Mouse (Mus musculus): ENCODE data around the gene Arhgap11a.
A peak's percentile ranks its signal among the peaks of the same experiment; 100 is the strongest.

The Arhgap11a gene

DNA sequence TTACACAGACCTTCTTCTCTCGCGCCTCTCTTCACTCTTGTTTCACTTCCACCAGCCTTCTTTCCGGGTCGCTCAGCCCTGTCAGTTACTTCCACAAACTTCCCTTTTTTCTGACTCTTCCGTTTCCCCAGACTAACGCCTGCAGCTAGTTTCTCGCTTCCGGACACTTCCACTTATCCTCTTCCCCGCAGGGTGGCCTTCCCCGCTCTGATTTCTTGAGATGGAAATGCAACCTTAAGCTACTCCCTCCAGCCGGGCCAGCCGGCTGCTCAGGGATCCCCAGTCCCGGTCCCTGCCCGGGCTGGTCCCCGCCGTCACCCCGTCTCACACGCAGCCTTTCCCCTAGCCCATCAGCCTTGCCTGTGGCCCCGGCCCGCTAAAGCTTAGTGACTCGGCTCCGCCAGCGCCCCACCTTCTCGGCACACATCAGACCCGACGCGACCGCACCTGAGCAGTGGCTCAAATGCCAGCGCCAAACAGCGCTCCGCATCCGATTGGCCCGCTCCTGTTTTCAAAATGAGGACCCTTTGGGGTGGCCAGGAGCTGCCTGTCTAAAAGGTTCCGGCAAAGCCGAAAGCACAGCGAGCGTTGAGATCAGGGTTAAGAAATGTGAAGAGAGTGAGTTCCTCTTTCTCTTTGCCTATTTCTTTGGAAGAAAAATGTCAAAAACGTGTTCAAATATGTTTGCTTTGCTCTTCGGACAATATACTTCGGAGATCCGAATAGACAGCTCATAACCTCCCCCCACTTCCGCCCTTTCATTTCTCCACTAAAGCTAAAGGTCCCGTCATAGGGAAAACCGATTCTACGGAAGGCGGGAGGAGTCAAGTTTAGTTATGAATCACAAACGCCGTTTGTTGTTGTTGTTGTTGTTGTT, at the start of gene Arhgap11a:
Gene Arhgap11a (minus strand): TSS at position 417 of the 877 bp plus-strand sequence.
- DNase-seq (ENCODE audit: low spot score in 2 of 2), result peak; percentile 93 to 94

DNA sequence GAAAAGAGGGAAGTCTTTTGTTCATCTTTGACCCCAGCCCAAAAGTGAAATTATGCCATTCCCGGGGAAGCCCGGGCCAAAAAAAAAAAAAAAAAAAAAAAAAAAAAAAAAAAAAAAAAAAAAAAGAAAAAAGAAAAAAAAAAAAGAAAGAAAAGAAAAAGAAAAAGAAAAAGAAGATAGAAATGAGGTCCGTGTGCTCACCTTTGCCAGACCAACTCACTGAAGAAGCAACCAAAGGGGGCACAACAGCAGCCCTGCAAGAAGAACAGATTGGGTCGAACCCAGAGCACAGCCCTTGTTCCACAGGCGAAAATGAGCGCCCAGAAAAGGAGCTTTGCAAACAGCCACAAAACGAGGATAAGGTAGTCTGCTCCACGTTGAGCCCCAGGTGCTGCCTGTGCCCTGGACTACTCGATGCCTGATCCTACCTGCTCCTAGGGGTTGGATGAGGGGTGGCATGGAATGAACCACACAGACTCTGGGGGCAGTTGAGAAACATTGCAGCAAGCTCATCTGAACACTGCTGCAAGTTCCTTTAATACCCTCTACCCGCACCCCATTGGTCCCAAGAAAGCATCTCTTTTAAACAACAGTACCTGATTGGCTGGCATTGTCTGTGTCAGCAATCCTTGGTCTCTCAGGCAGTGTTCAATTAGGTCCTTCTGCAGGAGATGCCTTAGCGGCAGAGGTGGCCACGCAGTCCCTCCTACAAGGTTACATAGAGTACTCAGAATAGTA, 45.1 kb upstream of the Arhgap11a start:
- no peak for DNase-seq (ENCODE audit: low spot score in 2 of 2)

DNA sequence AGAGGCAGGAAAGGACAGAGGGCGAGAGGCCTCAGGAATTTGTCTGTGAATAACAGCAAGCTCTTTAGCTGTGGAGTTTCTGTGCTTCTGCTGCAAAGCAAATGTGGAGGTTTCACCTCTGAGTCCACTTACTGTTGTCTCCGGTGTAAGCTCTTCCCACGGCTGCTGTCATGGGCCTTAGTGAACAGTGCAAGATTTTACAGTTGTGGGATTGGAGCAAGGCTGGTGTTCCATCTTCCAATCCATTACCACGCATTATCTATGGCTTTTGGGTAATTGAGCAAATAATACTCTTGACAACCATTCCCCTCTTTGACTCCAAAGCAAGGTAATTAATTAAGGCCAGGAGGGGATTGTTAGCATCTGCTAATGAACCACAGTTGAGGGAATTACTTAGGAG, 38.7 kb upstream of the Arhgap11a start:
- DNase-seq (ENCODE audit: low spot score in 2 of 2), result no peak

DNA sequence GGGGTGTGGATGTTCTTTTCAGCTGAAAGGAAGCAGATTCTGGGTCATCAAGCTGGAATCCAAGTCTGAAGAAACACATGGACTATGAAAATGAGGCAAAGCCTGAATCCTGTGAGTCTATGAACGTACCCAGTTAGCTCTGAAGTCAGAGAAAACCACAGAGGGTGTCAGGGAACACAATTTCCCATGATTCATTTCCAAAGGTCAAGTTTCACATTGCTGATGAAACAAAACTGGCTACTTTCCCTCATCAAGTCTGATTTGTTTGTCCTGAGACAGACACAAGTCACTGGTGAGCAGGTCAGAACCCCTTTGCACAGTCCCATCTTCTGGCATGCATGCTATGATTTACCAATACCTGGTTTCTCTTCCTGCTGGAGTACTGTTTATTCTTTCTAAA, 37.6 kb upstream of the Arhgap11a start:
- no peak for DNase-seq (ENCODE audit: low spot score in 2 of 2)

DNA sequence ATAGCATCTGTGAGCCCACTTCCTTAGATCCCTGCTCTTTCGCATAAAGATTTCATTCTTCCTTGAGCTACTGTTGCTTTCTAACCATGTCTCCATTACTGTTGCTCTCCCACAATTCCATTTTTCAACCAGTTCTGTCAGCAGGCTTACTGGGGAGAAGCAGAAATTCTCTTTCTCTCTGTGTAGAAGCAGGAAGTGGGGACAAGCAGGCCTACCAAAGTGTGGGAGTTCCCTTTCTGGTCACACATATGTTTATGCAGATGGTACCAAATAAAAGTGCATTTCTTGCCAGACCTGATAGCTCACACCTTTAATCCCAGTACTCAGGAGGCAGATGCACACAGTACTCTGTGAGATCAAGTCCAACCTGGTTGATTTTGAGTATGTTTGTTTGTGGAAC, 21.7 kb upstream of the Arhgap11a start:
- peak in 1 of 2 experiments; percentile 11 for DNase-seq (ENCODE audit: low spot score in 2 of 2)

DNA sequence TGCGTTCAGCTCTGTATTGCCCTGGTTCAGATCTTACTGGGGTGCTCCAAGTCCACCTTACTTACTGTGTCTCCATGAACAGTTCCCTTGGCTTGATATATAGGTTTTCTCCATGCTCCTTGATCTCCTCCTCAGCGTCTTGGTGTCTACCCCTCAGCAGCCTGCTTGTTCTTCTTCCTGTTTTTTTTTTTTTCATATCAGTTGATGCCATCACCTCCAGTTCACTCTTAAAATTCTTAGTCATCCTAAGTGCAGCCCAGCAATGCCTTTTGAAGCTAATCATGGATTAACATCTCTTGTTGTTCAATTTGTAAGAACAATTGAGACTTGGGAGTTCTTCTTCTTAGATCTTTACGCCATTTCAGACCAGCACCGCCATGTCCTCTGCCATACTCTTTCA, 19.9 kb upstream of the Arhgap11a start:
- DNase-seq (ENCODE audit: low spot score in 2 of 2), result no peak

DNA sequence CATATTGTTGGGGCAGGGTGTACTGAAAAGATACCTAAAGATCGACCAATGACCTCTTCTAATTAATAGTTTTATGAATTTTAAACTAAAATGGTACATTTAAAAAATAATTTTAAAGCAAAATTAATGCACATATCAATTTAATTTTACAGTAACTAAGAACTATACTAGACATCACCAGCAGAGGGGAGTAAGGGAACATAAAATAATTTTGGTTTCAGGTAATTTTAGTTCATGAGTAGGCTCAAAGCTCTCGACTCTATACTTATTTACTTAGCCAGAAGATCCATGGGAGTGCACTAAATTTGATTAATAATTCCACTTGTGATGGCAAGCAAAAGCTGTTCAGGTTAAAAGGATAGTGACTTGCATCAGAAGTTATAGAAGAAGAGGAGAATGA, 17.7 kb upstream of the Arhgap11a start:
- no peak for DNase-seq (ENCODE audit: low spot score in 2 of 2)

DNA sequence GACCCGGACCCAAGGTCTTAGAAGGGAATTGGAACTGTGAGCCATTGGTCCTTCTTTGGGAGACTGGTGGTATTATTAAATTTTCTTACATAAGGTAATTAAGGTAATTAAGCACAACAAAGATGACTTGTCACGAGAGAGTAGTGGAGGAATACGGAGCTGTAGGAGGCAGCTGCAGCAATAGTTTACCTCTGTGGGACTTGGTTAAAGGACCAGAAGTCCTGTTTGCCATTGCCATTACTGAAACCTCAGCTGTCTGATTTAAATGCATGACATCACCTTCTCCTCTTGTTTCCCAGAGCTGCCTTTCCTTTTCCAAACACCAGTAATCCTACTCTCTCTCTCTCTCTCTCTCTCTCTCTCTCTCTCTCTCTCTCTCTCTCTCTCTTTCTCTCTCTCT, 680 bp upstream of the Arhgap11a start:
- no peak for DNase-seq (ENCODE audit: low spot score in 2 of 2)

DNA sequence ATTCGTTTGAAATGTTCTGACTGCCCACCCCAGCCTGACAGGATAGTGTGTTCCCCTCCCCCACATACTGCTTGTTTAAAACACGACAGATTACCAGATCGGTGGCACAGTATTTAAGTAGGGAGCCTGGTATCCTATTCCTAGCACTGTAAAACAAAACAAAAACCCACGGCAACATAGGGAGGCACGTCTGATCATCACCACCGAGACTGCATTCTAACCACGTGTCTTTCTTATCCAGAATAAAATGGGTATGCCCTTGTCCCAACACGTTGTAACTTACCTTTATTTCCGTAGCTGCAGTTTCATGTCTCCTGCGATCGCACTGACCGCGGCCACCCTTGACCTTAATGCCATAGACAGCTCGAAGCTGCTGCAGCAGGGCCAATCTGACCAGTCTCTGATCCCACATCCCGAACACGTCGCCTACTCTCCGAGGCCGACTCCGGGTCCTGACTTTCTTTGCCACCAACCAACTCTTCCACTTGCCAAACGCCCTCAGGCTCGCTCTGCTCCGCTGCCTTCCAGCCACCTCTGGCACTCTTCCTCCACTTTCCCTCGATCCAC, 700 bp downstream of the Arhgap11a start:
- DNase-seq (ENCODE audit: low spot score in 2 of 2), result no peak

DNA sequence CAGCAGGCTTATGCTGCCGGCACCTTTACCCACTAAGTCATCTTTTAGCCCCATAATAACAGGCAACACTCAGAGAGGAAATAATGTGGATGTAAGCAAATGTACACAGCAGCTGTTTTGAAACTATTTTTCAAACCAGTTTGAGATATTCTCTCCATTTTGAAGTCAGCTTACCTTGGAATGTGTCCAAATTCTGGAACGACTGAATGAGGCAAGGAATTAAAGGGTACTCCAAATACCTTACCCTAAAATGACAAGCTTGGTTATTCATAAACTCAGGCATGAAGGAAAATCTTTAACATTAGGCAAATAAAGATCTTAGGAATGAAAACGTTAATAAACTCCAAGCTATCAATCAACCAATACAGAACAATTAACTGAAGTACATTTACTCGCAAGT, 3.4 kb downstream of the Arhgap11a start:
- no peak for DNase-seq (ENCODE audit: low spot score in 2 of 2)

DNA sequence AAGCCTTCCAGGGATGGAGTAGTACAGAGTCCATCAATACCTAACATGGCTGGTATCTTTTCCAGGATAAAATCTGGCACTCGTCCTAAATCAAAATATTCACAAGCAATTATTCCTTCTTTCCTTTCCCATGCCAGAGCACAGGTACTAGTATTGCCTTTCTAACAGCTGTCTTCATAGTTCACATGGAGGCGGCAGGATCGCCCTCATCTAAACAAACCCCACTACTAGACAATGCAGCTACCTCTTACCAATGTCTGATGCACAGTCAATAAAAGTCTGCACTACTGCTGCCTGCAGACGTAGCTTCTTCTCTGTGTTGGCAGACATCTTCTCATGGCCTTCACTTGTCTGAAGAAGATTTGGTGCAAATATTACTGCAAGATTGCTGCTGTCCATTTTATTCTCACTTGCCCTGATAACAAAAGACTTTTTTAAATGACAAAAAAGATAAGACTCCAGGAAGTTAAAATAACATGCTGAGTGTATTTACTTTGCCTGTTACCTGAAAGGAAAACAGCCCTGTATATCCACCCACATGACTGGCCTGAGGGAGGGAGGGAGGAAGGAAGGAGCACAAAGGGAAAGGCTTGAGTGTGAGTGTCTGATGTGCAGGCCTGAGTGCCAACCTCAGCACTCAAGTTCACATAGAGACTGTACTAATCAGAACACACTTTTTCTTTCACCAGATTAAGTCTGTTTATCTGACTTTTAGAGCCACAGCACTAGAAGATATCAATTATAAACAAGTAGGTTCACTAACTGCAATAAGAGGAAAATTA, 6.6 kb downstream of the Arhgap11a start:
- no peak for DNase-seq (ENCODE audit: low spot score in 2 of 2)

DNA sequence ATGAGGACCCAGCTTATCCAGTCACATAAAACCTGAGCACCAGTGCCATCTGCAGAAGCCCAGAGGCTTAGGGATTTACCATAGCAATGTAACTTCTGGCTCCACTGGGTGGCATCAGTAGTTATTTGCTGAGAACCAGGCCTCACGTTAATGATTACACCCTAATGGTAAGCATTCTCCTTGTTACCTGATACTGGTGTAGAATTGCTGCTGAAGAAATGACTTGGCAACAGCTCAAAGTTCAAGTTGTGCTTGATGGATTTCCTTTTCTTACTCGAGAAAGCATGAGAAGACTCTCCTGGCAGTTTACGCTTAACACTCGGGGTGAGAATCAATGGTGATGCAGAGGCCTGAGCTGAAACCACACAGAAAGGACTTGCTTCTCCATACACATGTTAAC, 9.0 kb downstream of the Arhgap11a start:
- no peak for DNase-seq (ENCODE audit: low spot score in 2 of 2)

DNA sequence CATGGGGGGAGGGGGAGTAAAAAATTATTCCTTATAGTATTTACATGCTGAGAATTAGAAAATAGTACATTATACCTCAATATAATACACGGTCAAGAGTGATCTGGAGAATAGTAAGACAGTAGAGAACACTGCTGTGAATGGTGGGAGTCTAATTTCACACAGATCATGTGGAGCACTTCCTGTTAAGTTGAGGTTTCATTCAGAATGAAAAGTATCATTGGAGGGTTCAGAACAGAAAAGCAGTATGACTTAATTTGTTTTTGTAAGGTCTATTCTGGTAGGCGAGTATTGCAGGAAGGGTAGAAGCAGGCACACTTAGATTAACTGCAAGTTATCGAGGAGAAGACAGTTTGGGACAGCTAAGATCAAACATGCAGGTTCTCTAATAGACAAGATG, 13.2 kb downstream of the Arhgap11a start:
- no peak for DNase-seq (ENCODE audit: low spot score in 2 of 2)

DNA sequence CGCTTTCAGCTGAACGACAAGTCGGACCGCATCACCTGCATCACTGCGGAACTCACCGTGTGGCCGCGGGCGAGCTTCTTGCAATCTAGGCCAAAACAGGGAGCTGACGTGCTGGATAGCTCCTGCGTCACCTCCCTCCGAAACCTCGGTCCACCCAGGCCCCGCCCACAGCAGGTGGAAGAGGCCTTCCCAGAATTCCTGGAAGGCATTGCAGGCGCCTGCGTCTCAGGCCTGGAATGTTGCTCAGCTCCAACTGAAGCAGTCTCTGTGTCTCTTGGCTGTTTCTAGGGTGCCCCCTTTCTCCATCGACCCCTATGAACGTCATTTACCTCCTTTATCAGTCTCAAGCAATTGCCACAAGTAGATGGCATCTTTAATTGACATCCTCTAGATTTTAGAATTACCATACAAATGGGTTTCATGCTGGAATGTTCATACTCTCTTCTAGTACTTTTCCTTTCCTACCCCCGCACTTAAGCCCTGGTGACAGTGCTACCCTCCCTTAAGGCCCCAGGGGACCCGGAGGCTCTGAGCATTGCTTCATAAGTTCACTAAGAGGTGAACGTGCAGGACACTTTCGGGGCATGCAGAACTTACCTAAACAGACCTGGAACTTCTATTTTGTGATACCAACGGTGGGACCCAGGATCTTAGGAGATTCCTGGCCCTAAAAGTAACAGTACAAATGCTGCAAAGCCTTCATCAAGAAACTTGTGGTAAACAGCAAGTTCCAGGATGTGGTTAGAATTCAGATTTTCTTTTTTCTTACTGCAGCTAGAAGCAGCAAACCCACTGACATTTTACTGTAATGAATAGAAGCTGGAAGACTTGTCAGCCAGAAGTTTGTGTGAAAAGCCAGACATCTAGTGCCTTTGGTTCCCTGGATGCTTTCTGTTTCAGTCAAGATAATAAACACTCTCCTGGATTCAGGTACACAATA, 19.2 kb downstream of the Arhgap11a start, which contains the start of gene Scg5:
Gene Scg5 (minus strand): TSS at position 179 of the 940 bp plus-strand sequence.
- DNase-seq (ENCODE audit: low spot score in 2 of 2), result peak; percentile 90

DNA sequence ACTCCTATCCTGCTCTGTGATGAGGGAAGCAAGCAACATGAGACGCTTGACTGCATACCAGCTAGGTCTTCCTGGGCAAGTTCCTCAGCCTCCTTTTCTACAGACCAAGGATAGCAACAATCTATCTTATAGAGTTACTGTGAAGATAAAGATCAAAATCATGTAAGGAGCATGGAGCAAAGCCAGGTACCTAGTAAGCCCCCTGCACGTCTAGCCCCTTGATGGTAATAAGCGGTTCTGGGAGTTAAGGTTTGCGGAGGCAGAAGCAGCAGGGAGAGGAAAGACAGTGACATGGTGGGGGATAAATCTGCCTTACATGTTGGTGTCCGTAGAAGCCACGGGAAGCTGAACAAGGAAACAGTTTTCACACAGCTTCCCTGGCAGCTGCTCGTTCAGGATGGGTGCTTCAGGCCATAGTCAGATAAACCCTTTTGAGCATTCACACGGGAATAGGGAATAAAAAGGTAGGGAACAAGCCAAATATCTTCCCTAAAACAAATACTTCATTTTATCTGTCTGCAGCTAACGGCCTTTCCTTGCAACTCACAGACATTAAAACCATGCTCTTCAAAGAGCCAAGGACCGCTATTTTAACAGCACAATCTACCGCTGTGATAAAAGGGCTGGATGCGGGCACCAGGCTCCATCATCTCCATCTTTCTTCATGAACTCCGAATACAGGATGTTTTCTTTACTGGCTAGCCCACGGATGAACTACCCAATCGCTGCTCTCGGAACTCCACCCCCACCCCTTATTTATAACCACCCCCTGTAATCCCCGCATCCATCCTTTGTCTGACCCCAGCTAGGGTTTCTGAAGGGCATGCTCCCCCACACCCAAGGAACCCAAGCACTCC, 20.1 kb downstream of the Arhgap11a start:
- no peak for DNase-seq (ENCODE audit: low spot score in 2 of 2)

DNA sequence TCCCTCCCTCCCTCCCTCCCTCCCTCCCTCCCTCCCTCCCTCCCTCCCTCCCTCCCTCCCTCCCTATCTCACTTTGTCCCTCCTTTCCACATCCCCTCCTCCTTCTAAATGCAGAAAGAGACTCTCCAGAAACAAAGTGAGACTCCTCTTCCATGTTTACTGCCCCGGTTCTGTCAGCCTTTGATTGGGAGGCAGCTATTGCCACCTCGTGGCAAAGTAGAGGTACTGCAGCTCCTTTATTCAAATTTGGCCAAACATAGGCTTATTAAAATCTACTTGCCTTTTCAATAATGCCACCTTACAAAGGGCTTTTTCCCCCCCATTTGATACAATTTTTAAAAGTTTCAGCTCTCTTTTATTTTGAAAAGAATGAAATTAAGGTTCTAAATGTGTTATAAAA, 24.6 kb downstream of the Arhgap11a start:
- DNase-seq (ENCODE audit: low spot score in 2 of 2), result no peak

DNA sequence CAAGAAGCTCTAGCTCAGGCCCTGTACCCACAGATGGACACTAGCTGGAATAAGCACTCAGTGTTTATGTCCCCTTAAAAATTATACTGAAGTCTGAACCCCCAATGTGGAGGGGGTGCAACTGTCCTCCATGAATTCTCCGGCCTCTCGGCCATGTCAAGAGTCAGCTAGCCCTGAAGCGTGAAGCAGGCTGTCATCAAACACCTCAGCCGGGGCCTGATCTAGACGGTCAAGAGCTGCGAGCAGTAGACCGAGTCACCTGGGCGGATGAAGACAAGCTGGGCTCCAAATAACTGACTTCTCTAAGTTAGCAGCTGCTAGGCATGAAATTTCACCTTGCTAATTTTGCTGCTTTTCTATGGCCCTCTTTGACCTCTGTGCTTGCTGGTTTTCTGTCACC, 26.1 kb downstream of the Arhgap11a start:
- DNase-seq (ENCODE audit: low spot score in 2 of 2), result no peak

DNA sequence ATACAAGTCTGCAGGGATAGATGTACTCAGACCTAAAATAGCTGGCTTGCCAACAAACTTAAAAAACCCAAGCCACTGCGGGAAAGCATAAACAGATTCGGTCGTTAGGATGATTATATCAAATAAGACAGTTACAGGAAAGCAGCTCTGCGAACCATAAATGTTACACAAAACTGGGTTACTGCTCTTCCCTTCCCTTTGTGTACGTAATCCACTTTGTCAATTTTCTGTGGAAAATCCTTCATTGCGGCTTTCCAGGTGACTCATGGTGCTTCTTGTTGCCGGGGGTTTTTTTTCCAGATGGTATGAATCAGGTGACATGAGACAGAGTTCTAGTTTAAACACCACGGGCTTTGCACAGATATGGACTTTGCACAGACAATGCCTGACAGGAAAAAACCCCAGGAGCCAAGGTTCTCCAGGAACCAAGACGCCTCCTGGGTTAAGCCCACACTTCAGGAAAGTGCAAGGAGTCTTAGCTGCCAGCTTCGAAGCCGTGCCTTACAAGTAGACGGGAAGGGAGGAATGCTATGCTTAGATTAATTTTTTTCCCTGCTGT, 27.2 kb downstream of the Arhgap11a start:
- no peak for DNase-seq (ENCODE audit: low spot score in 2 of 2)

DNA sequence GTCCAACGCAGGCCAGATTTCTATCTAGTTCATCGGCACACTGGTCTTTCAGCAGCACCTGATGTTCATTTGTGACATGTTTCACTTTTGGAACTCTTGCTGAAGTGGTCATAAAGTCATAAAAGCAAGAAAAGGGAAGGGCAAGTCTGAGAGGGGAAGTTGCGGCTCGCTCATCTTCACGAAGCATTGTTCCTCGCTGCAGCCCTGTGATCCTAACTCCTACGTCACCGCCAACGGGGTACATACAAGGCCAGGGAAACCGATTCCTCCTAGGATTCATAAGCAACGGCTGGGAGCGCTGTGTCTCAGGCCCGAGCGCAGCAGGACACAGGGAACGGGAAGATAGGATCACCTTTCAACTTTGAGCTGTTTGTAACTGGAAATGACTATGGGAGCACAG, 28.3 kb downstream of the Arhgap11a start:
- DNase-seq (ENCODE audit: low spot score in 2 of 2), result no peak

All from frontal cortex, postnatal 36 days (tissue).